Mouse (Mus musculus) MEL (cell line): ENCODE measurements around the gene Atp6v0a4. TPM values are rescaled to one million over a fixed set of nuclear protein-coding genes. Genes with fewer than 3 reads are reported as not detected.

Source experiments
- DNase-seq: peaks from one replicate; pipeline ENCODE4 v3.0.0; 2011; ENCODE audit warnings: low read depth, low spot score
- H3K27ac ChIP-seq: 2 replicates; pipeline ENCODE4 v1.5.1; 2012; ENCODE audit warnings: low read depth, mild to moderate bottlenecking, control low read depth, low read length, moderate library complexity; ENCODE audit not compliant: control insufficient read depth
- H3K27me3 ChIP-seq, 2 experiments: fragments of 150-350 bp in 1 of 2; sonication (generic) in 1 of 2; 2 replicates each; pipeline ENCODE4 v1.6.1; 2012; ENCODE audit warnings: low read length in 2 of 2, mild to moderate bottlenecking in 2 of 2, improper control_type of control experiment in 1 of 2, moderate library complexity in 1 of 2; ENCODE audit not compliant: insufficient read depth in 2 of 2, control insufficient read depth in 1 of 2
- H3K36me3 ChIP-seq, 2 experiments: 2 replicates each; pipeline ENCODE4 v1.6.1; 2012 to 2014; ENCODE audit warnings: low read length in 2 of 2, improper control_type of control experiment in 1 of 2, inconsistent platforms in 1 of 2, mild to moderate bottlenecking in 1 of 2; ENCODE audit not compliant: insufficient read depth in 2 of 2, control insufficient read depth in 1 of 2
- H3K4me1 ChIP-seq, 2 experiments: fragments of 150-350 bp in 1 of 2; sonication (generic) in 1 of 2; 2 replicates each; pipeline ENCODE4 v1.6.1; 2012; ENCODE audit warnings: low read length in 2 of 2, improper control_type of control experiment in 1 of 2, mild to moderate bottlenecking in 1 of 2; ENCODE audit not compliant: insufficient read depth in 2 of 2, control insufficient read depth in 1 of 2
- H3K4me3 ChIP-seq, 2 experiments: fragments of 150-350 bp in 1 of 2; sonication (generic) in 1 of 2; 2 replicates each; pipeline ENCODE4 v1.5.1; 2012; ENCODE audit warnings: low read depth in 2 of 2, low read length in 2 of 2, mild to moderate bottlenecking in 2 of 2, moderate library complexity in 2 of 2, control low read depth in 1 of 2, improper control_type of control experiment in 1 of 2; ENCODE audit not compliant: control insufficient read depth in 1 of 2, insufficient read depth in 1 of 2
- H3K79me2 ChIP-seq: 2 replicates; pipeline ENCODE4 v1.6.1; 2012; ENCODE audit warnings: mild to moderate bottlenecking, low read length, moderate library complexity; ENCODE audit not compliant: control insufficient read depth, poor library complexity, insufficient read depth
- H3K9ac ChIP-seq: 2 replicates; pipeline ENCODE4 v1.6.1; 2012; ENCODE audit warnings: low read depth, mild to moderate bottlenecking, control low read depth, low read length, moderate library complexity; ENCODE audit not compliant: control insufficient read depth, poor library complexity, severe bottlenecking
- H3K9me3 ChIP-seq: fragments of 150-350 bp; sonication (generic); replicated peaks from 2 replicates; pipeline ENCODE4 v1.6.1; 2012; ENCODE audit warnings: mild to moderate bottlenecking, low read length, improper control_type of control experiment, moderate library complexity; ENCODE audit not compliant: insufficient read depth
- CTCF ChIP-seq, 3 experiments: IDR thresholded peaks in 2 of 3; conservative IDR thresholded peaks in 1 of 3; 2 replicates each; pipeline ENCODE4 v1.5.1; 2011 to 2012; ENCODE audit warnings: low read length in 3 of 3, low read depth in 2 of 3, mild to moderate bottlenecking in 2 of 3, improper control_type of control experiment in 1 of 3, inconsistent platforms in 1 of 3, mixed read lengths in 1 of 3, moderate library complexity in 1 of 3; ENCODE audit not compliant: control insufficient read depth in 1 of 3, insufficient read depth in 1 of 3, poor library complexity in 1 of 3, severe bottlenecking in 1 of 3
- E2F4 ChIP-seq: IDR thresholded peaks from 2 replicates; pipeline ENCODE4 v1.6.1; 2011; ENCODE audit warnings: low read depth, low read length, improper control_type of control experiment, borderline replicate concordance
- ELF1 ChIP-seq: IDR thresholded peaks from 2 replicates; pipeline ENCODE4 v1.6.1; 2014; ENCODE audit warnings: low read depth, mild to moderate bottlenecking, inconsistent platforms, low read length, improper control_type of control experiment, moderate library complexity
- GABPA ChIP-seq: IDR thresholded peaks from 2 replicates; pipeline ENCODE4 v1.6.1; 2012; ENCODE audit warnings: low read depth, mild to moderate bottlenecking, inconsistent platforms, low read length, improper control_type of control experiment, moderate library complexity
- GATA1 ChIP-seq: IDR thresholded peaks from 2 replicates; pipeline ENCODE4 v1.6.1; 2011; ENCODE audit warnings: low read depth, low read length, improper control_type of control experiment
- HCFC1 ChIP-seq: IDR thresholded peaks from 2 replicates; pipeline ENCODE4 v1.6.1; 2012; ENCODE audit warnings: low read depth, mild to moderate bottlenecking, inconsistent platforms, low read length, improper control_type of control experiment, moderate library complexity
- JUND ChIP-seq: IDR thresholded peaks from 2 replicates; pipeline ENCODE4 v1.6.1; 2011; ENCODE audit warnings: low read depth, mild to moderate bottlenecking, improper control_type of control experiment, low read length
- MAFK ChIP-seq: IDR thresholded peaks from 2 replicates; pipeline ENCODE4 v1.6.1; 2011; ENCODE audit warnings: low read depth, mild to moderate bottlenecking, low read length, improper control_type of control experiment, borderline replicate concordance
- MAX ChIP-seq: IDR thresholded peaks from 2 replicates; pipeline ENCODE4 v1.6.1; 2011; ENCODE audit warnings: low read length, improper control_type of control experiment
- MYC ChIP-seq: IDR thresholded peaks from 2 replicates; pipeline ENCODE4 v1.6.1; 2011; ENCODE audit warnings: low read depth, mild to moderate bottlenecking, low read length, improper control_type of control experiment, moderate library complexity
- NELFE ChIP-seq: IDR thresholded peaks from 2 replicates; pipeline ENCODE4 v1.6.1; 2011; ENCODE audit warnings: low read depth, low read length, improper control_type of control experiment
- POLR2A ChIP-seq, 2 experiments: IDR thresholded peaks; 2 replicates each; pipeline ENCODE4 v1.6.1; 2011 to 2012; ENCODE audit warnings: low read length in 2 of 2, mild to moderate bottlenecking in 2 of 2, control low read depth in 1 of 2, improper control_type of control experiment in 1 of 2, low read depth in 1 of 2, moderate library complexity in 1 of 2; ENCODE audit not compliant: control insufficient read depth in 1 of 2, insufficient read depth in 1 of 2, poor library complexity in 1 of 2
- POLR2AphosphoS5 ChIP-seq: IDR thresholded peaks from 2 replicates; pipeline ENCODE4 v1.6.1; 2012; ENCODE audit warnings: low read depth, borderline replicate concordance, mild to moderate bottlenecking, inconsistent platforms, low read length, moderate library complexity, mixed read lengths
- RCOR1 ChIP-seq: IDR thresholded peaks from 2 replicates; pipeline ENCODE4 v1.6.1; 2012; ENCODE audit warnings: low read depth, mild to moderate bottlenecking, inconsistent platforms, low read length, improper control_type of control experiment
- SIN3A ChIP-seq: IDR thresholded peaks from 2 replicates; pipeline ENCODE4 v1.6.1; 2012; ENCODE audit warnings: low read length, improper control_type of control experiment, inconsistent platforms
- TAL1 ChIP-seq: IDR thresholded peaks from 2 replicates; pipeline ENCODE4 v1.6.1; 2012; ENCODE audit warnings: mild to moderate bottlenecking, inconsistent platforms, low read length, moderate library complexity, mixed read lengths
- TBP ChIP-seq: IDR thresholded peaks from 2 replicates; pipeline ENCODE4 v1.8.0; 2011; ENCODE audit warnings: low read depth, low read length, improper control_type of control experiment
- TCF12 ChIP-seq: IDR thresholded peaks from 2 replicates; pipeline ENCODE4 v1.6.1; 2014; ENCODE audit warnings: low read depth, mild to moderate bottlenecking, inconsistent platforms, low read length, improper control_type of control experiment, moderate library complexity
- USF1 ChIP-seq: IDR thresholded peaks from 2 replicates; pipeline ENCODE4 v1.6.1; 2014; ENCODE audit warnings: low read depth, mild to moderate bottlenecking, inconsistent platforms, low read length, improper control_type of control experiment, moderate library complexity
- ZKSCAN1 ChIP-seq: IDR thresholded peaks from 2 replicates; pipeline ENCODE4 v1.6.1; 2012; ENCODE audit warnings: low read depth, mild to moderate bottlenecking, inconsistent platforms, low read length, improper control_type of control experiment, moderate library complexity
- ZNF384 ChIP-seq: IDR thresholded peaks from 2 replicates; pipeline ENCODE4 v1.6.1; 2012; ENCODE audit warnings: low read depth, mild to moderate bottlenecking, inconsistent platforms, low read length, improper control_type of control experiment
- polyA plus RNA-seq, 2 experiments: library from polyadenylated mRNA; stranded (reverse) in 1 of 2; unstranded in 1 of 2; fragments of >175 nt in 1 of 2; fragments of >200 nt in 1 of 2; gene quantifications; 2 replicates each; pipeline versions ENCODE4 v1.2.1 to v1.2.4; 2012; ENCODE audit warnings: low replicate concordance in 2 of 2, low read depth in 1 of 2; ENCODE audit not compliant: insufficient read length in 2 of 2, insufficient read depth in 1 of 2, missing spikeins in 1 of 2
- total RNA-seq: library from RNA; depleted of rRNA; stranded (reverse); fragments of 300-350 nt; gene quantifications from 2 replicates; pipeline ENCODE4 v1.2.3, GENCODE M21; 2012

Gene Atp6v0a4
- total and polyA plus RNA-seq, 3 experiments, result 0.12 TPM; not detected in 2

DNA sequence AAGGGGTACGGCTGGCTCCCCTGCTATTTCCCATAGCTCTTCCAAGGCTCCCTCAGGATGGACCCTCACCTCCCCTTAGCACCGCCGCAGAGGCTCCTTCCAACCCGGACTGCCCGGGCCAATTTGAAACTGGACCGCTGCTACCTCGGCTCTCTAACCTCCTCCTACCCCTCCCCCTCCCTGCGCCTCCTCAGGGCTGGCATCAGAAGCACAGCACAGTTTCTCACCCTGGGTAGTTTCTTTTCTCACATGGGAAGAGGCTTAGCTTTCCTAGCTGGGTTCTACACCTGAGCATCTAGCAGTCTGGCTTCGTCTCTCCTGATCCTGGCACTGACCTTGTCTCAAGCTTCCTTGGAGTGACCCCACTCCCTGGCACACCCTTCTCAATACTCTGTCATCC is 14.5 kb downstream of the Atp6v0a4 start:
- Histone ChIP-seq H3K9me3 (no peaks in the 10 kb centered on the region), H3K4me3 (no peak overlapping the region), H3K9ac (no peak overlapping the region), H3K4me1 (no peaks in the 10 kb centered on the region), H3K79me2 (no peaks in the 10 kb centered on the region), H3K27me3 (no peaks in the 10 kb centered on the region; a peak in 1 of 4 replicates), H3K36me3 (no peaks in the 10 kb centered on the region), H3K27ac (no peak overlapping the region)
- no peak for TF ChIP-seq MAFK
- TF ChIP-seq TBP, result no peak
- no peak for TF ChIP-seq JUND
- TF ChIP-seq ZKSCAN1, result no peak
- TF ChIP-seq ELF1, result no peak
- TF ChIP-seq RCOR1, result no peak
- TF ChIP-seq CTCF (IDR thresholded peaks at IDR 0.05 in 2 of 3, conservative IDR thresholded peaks at IDR 0.05 in 1 of 3; ENCODE audit: control insufficient read depth in 1 of 3, insufficient read depth in 1 of 3, low read depth in 2 of 3, low read length in 3 of 3, poor library complexity in 1 of 3, severe bottlenecking in 1 of 3), result no peak
- no peak for TF ChIP-seq MYC
- no peak for TF ChIP-seq NELFE
- no peak for TF ChIP-seq TAL1
- TF ChIP-seq SIN3A, result no peak
- no peak for TF ChIP-seq POLR2A (IDR thresholded peaks at IDR 0.05; ENCODE audit: control insufficient read depth in 1 of 2, insufficient read depth in 1 of 2, low read depth in 1 of 2, low read length in 2 of 2, poor library complexity in 1 of 2)
- TF ChIP-seq MAX, result no peak
- no peak for TF ChIP-seq GABPA
- TF ChIP-seq ZNF384, result no peak
- no peak for TF ChIP-seq TCF12
- TF ChIP-seq GATA1, result no peak
- TF ChIP-seq HCFC1, result no peak
- TF ChIP-seq USF1, result no peak
- TF ChIP-seq E2F4, result no peak
- no peak for DNase-seq

DNA sequence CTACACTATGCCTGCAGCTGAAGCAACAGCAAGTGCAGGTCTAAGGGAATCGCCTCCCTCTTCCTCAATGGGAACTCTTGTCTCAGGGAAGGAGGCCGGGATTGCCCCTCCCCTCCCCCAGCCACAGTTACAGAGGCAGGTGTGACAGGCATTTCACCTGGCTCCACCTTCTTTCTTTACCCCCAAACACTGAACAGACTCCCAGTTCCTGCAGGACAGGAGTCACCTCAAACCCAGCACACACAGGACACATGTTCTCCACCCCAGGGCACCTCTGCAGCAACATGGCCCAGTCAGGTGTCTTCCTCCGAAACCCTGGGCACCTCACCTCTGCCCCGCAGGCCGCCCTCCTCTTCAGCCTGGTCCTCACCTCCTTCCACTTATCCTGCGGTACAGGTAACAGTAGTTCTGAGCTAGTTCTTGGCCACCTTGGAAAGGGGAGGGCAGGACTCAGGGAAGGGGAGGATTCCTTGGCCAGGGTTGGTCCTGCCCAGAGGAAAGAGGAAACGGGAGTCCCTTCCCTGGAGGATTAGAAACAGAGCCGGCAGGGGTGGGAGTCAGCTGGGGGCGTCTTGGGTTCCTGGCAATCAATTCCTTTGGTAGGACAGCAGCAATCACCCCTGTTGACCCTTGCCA is 15.1 kb downstream of the Atp6v0a4 start, which contains the start of gene Tmem213:
TSS of gene Tmem213 (plus strand) at position 96 of the 636 bp plus-strand sequence.
- no peak within 1 kb of the TSS for H3K27ac ChIP-seq
- no peaks in the 10 kb centered on the region; a peak in 1 of 4 replicates for H3K36me3 ChIP-seq
- no peaks in the 10 kb centered on the region for H3K79me2 ChIP-seq
- no peaks in the 10 kb centered on the region for H3K9me3 ChIP-seq
- no peaks in the 10 kb centered on the region; a peak in 1 of 4 replicates for H3K27me3 ChIP-seq
- TF ChIP-seq POLR2AphosphoS5, result no peak
- no peaks in the 10 kb centered on the region for H3K4me1 ChIP-seq
- H3K4me3 ChIP-seq, result no peak within 1 kb of the TSS
- DNase-seq, result no peak
- H3K9ac ChIP-seq, result no peak within 1 kb of the TSS
